Mouse (Mus musculus): ENCODE results near the gene Cypt3. TPM values are rescaled to one million over a fixed set of nuclear protein-coding genes. Genes with fewer than 3 reads are reported as not detected.

Cypt3 gene
- not detected for polyA plus RNA-seq (2015; fragmentation: Illumina TruSeq; extraction: RNeasy Lipid Tissue Mini Kit (QIAGEN cat#74804); ENCODE audit: insufficient read depth, low replicate concordance)

DNA sequence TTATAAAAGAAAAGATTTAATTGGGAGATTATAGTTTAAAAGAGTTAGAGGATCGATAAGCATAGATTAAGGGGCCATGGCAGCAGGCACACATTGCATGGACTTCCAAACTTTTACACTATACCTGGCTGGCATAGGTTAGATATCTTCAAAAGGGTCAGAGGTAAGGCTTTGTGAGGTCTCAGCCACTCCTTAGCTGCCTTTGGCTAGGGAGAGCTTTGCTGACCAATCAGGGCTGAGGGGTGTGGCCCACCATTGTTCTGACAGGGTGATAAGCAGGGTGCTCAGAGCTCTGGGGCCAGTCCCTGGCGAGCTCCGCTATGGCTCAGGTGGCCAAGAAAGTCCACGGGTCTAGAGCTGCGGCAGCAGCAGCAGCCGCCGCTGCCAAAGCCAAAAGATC lies at the start of gene Cypt3:
TSS of gene Cypt3 (plus strand) at position 301 of the 400 bp plus-strand sequence.

Other genes with a start within 250 kb of the Cypt3 start
- 19.7 TPM for gene Ubqln2, start 60.4 kb upstream of the Cypt3 start, polyA plus RNA-seq (2015; fragmentation: Illumina TruSeq; extraction: RNeasy Lipid Tissue Mini Kit (QIAGEN cat#74804); ENCODE audit: insufficient read depth, low replicate concordance)
- 11.1 TPM for gene Kctd12b, start 137.8 kb downstream of the Cypt3 start, polyA plus RNA-seq (2015; fragmentation: Illumina TruSeq; extraction: RNeasy Lipid Tissue Mini Kit (QIAGEN cat#74804); ENCODE audit: insufficient read depth, low replicate concordance)
- 80.4 TPM for gene Nbdy, start 165.0 kb downstream of the Cypt3 start, polyA plus RNA-seq (2015; fragmentation: Illumina TruSeq; extraction: RNeasy Lipid Tissue Mini Kit (QIAGEN cat#74804); ENCODE audit: insufficient read depth, low replicate concordance)

Data from spleen, adult 10 weeks (tissue).